Mouse (Mus musculus) urinary bladder, postnatal 36 days (tissue): ENCODE data around the gene Haus6.

Experiments
- DNase-seq, 2 experiments: peaks; one replicate each; pipeline ENCODE4 v3.0.0; 2022; ENCODE audit warnings: low spot score in 2 of 2, mixed read lengths in 1 of 2

Haus6 gene

GRCm38 (mm10) chr4:86575283-86575983 lies 36.4 kb downstream of the Haus6 start, which contains the start of gene Rraga:
Gene Rraga, plus strand, starts transcription at chr4:86575668.
- peak; percentile 94 to 96 for DNase-seq

GRCm38 (mm10) chr4:86574939-86575282 lies 36.9 kb downstream of the Haus6 start:
- no peak for DNase-seq

GRCm38 (mm10) chr4:86561061-86561460 lies 50.8 kb downstream of the Haus6 start:
- DNase-seq = no peak

- DNase-seq = no peak
Measured at GRCm38 (mm10) chr4:86559006-86559405, 52.8 kb downstream of the Haus6 start.

DNA sequence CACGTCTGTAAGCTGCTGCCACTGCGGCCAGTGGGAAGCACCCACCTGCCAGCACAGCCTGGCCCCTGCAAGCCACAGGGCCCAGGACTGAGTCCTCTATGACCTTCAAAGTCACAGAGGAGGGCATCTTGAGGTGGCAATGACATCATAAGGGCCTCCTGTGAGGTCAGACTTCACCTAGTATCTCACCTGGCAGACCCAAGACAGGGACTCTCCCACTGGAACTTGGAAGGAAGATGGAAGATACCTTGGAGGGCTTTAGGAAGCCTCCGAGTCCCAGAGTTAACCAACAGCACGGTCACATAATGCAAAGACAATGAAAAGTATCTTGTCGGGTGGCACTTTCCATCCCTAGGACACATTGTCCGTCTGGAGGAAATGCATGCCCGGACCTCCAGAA lies 53.6 kb downstream of the Haus6 start, which contains the start of gene Saxo1:
Gene Saxo1 (minus strand): TSS at position 101 of the 400 bp plus-strand sequence.
- no peak for DNase-seq

- no peak for DNase-seq
Measured at GRCm38 (mm10) chr4:86557371-86557770, 54.5 kb downstream of the Haus6 start.

- no peak for DNase-seq
Measured at GRCm38 (mm10) chr4:86555035-86555707, 56.7 kb downstream of the Haus6 start.

- DNase-seq = no peak
Measured at GRCm38 (mm10) chr4:86548332-86548731, 63.5 kb downstream of the Haus6 start.

DNA sequence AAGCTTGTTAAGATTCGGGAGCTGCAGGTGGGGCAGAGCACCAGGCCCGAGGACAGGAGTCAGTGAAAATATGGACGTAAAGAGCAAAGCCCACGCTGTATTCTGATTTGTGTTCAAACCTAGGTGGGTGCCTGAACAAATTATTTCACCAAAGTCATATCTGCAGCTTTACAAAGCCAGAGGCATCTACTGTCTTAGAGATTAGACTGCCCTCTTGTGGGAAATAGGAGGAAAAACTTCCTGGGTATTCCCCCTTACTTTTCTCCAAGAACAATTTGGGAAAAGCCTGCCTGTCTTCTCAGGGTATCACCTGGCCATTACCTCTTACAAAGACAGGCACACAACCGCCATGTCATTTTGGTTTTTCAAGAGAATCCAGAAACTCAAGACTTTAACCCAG lies 66.2 kb downstream of the Haus6 start:
- no peak for DNase-seq

DNA sequence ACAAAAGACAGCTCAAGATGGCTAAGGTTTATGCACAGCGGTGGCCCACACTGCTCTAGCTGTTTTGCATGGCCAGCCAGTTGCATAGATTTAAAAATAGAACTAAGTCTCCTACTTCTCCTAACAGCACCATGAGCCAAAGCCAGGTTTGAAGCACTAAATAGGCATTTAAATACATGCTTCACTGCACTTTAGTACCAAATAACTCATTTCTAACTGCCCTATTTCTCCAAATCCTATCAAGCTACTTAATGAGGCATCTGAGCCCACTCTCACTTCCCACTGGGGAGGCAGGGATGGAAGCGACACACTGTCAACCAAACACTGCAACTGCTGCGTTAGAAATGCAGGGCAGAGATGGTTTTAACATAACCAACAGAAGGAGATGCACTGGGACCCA lies 67.9 kb downstream of the Haus6 start:
- no peak for DNase-seq

GRCm38 (mm10) chr4:86541573-86541972 lies 70.3 kb downstream of the Haus6 start:
- no peak for DNase-seq

GRCm38 (mm10) chr4:86538936-86539335 lies 72.9 kb downstream of the Haus6 start:
- DNase-seq = no peak

DNA sequence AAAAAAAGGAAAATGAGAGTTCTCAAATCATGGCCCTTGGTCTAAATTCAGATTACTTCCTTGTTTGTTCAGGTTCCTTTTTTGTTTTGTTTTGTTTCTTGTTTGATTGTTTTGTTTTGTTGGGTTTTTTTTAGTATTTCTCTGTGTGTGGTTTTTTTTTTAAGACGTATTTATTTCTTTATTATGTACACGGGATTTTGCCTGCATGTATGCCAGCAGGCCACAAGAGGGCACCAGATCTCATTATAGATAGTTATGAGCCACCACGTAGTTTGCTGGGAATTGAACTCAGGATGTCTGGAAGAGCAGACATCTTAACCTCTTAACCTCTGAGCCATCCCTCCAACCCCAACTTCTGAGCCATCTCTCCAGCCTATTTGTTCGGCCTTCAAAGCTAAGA lies 73.9 kb downstream of the Haus6 start:
- peak; percentile 19 to 23 for DNase-seq

GRCm38 (mm10) chr4:86534091-86534481 lies 77.8 kb downstream of the Haus6 start:
- DNase-seq = no peak

GRCm38 (mm10) chr4:86533406-86534090 lies 78.3 kb downstream of the Haus6 start:
- DNase-seq = no peak

- no peak for DNase-seq
Measured at GRCm38 (mm10) chr4:86529161-86529560, 82.7 kb downstream of the Haus6 start.
